Mouse (Mus musculus) layer of hippocampus, postnatal 25 days (tissue): Measurements from ENCODE around the gene Mptx1. TPM values are rescaled to one million over a fixed set of nuclear protein-coding genes. Genes with fewer than 3 reads are reported as not detected.
"Not testable (repeated sequence)": the region's sequence is repeated elsewhere in the genome, so short reads cannot be mapped to it uniquely, and the experiment has no call there.

Experiments used
- DNase-seq, 2 experiments: peaks; one replicate each; pipeline ENCODE4 v3.0.0; 2022; ENCODE audit warnings: mixed read lengths in 2 of 2, low spot score in 1 of 2; ENCODE audit errors: extremely low spot score in 1 of 2
- total RNA-seq, 2 experiments: library from RNA; stranded (reverse); gene quantifications; 2 replicates each; pipeline ENCODE4 v1.2.3; 2021

Mptx1 gene
- not detected for total RNA-seq

- no peak for DNase-seq
Observed at GRCm38 (mm10) chr1:174330218-174330617, at the start of gene Mptx1. Gene Mptx1 (plus strand): TSS chr1:174330518.

DNA sequence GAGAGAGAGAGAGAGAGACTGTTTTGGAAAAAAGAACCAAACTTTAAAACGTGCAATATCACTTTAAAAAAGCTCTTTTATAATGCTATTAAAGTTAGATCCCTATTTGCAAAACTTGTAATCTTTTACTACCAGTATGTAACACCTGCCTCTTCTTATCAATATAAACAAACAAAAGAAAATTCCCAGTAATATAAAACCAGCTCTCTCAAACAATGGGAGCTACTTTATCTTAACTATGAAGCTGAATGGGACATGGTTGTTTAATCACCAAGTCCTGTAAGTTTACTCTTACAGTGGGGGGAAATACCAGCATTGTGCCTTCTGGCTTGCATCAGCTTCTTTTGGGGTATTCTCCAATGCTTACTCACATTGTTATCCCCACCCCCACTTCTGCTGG, 27.2 kb upstream of the Mptx1 start:
- DNase-seq, result no peak

GRCm38 (mm10) chr1:174317308-174317707, 13.0 kb upstream of the Mptx1 start:
- DNase-seq, result no peak

DNA sequence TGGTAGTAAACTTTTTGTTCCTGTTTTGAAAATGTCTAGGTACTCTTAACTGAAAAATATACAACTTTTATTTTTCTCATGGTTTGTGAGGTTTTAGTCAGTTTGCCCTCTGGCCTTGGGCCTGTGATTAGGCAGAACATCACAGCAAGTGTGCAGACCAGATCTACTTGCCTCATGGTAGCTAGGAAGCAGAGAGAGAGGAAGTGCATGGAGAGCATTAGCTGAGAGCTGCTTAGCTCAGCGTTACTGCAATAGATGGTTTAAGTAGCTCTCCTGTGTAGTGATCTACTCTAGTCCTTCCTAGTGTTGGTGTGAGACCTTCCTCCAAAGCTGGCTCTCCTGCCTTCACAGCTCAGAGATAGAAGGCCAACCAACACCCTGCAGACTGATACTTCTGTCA, 23.3 kb downstream of the Mptx1 start:
- not testable (repeated sequence) for DNase-seq

DNA sequence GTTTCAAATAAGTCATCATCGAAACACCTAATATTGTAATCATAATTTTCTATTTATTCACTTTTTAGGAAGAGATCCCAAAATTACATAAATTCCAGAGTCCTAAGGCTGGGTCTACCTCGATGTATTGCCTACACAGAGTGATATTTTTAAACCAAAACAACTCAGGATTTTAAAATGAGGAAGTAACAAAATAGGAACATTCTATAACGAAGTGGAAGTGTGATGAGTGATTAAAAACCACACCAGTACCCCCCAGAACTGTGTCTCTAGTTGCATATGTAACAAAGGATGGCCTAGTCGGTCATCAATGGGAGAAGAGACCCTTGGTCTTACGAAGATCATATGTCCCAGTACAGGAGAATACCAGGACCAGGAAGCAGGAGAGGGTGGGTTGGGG, 24.3 kb downstream of the Mptx1 start:
- no peak for DNase-seq

DNA sequence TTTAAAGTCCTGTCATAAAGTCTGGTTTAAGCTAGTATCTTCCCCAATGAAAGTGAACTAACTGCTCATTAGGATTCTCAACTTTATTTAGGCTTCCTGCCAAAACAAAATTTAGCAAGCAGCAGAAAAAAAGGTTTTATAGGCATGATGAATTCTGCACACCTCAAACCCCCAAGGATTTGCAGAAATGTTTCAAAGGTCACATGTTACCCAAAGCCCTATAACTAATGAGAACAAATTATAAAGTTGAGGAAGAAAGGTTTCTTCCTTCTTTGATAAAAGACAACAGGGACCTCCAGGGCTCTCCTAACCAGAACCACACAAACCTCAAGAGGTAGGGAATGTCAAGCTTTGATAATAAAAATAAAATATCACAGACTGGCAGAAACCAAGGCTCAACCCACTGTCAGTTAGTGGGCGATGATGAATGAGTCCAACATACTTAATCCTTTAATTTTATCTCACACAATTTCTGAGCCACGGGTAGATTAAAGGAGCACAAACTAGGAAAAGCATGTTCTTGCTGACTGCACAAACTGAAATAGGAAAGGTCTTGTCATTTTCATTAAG, 34.6 kb downstream of the Mptx1 start, which contains the start of gene Olfr417:
Olfr417 (plus strand) TSS at position 241 of the 570 bp plus-strand sequence.
- no peak for DNase-seq

GRCm38 (mm10) chr1:174373799-174374198, 43.5 kb downstream of the Mptx1 start:
- no peak for DNase-seq

Other genes starting within 250 kb of the Mptx1 start
- gene Olfr429, start 246.2 kb upstream of the Mptx1 start, total RNA-seq, result not detected
- gene Olfr427, start 233.6 kb upstream of the Mptx1 start, total RNA-seq, result not detected
- not detected for gene Olfr231, start 209.4 kb upstream of the Mptx1 start, total RNA-seq
- gene Olfr424, start 199.0 kb upstream of the Mptx1 start, total RNA-seq, result not detected
- not detected for gene Olfr420, start 174.9 kb upstream of the Mptx1 start, total RNA-seq
- gene Spta1, start 157.7 kb upstream of the Mptx1 start, total RNA-seq, result under 1 TPM; 0.07 to 0.12 TPM
- gene Olfr419, start 78.5 kb upstream of the Mptx1 start, total RNA-seq, result not detected
- not detected for gene Olfr417, start 34.6 kb downstream of the Mptx1 start, total RNA-seq
- gene Olfr248, start 60.5 kb downstream of the Mptx1 start, total RNA-seq, result not detected
- gene Olfr414, start 93.5 kb downstream of the Mptx1 start, total RNA-seq, result not detected
- gene Olfr220, start 111.6 kb downstream of the Mptx1 start, total RNA-seq, result not detected
- 10 to 100 TPM; 60.4 to 65.6 TPM for gene Fmn2, start 171.3 kb downstream of the Mptx1 start, total RNA-seq